Mouse (Mus musculus) left cerebral cortex, adult 9 months (tissue): ENCODE data around the gene Mpg.
"Not testable (repeated sequence)": the region's sequence is repeated elsewhere in the genome, so short reads cannot be mapped to it uniquely, and the experiment has no call there.

ENCODE experiments used
- DNase-seq, 2 experiments: peaks; one replicate each; pipeline ENCODE4 v3.0.0; 2022; ENCODE audit warnings: low spot score in 2 of 2

Mpg gene

DNA sequence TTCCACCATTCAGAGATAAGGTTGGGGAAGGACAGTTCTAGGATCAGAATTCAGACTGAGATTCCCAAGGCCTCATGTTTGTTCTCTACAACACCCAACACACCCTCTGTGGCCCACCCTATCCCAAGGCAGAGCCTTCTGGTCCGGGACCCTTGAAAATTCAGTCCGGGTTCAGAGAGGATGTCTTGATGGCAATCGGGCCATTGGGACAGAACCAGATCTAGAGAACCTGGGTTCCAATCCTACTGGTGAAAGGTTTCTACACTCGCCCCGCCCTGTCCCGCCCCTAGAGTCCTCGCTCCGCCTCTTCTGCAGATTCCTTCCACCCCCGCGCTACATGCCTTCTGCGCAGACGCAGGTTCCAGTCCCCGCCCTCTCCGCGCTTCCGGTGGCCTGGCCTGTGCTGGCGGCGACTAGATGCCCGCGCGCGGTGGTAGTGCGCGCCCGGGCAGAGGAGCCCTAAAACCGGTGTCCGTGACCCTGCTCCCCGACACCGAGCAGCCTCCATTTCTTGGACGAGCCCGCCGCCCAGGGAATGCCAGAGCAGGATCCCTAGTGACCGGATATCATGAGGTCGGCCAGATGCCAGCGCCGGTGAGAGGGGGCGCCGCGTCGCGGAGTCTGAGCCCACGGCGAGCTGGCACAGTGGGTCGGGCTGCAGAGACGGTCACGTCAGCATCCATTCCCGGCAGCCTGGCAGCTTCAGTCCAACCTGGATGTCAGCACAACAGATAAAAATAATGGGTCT is at the start of gene Mpg:
Gene Mpg (plus strand): TSS at position 382 of the 748 bp plus-strand sequence.
- peak in 1 of 2 experiments; percentile 88 for DNase-seq

DNA sequence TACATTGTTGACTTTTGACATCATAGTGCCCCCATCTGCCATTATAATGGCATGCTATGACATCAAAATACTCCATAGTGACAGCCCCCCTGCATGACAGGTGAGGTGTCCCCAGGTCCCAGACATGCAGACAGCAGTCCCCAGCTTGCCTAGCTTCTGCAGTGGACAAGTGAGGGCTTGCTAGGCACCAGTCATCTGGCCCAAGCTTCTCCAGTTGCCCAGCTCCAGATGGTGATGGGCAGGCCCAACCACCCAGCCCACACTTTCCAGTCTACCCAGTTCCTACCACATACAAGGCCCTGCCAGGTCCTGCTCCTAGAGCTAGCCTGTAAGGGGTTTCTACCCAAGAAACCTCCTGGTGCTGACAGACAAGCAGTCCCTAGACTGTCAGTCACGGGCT is 47.8 kb upstream of the Mpg start:
- DNase-seq: no peak

DNA sequence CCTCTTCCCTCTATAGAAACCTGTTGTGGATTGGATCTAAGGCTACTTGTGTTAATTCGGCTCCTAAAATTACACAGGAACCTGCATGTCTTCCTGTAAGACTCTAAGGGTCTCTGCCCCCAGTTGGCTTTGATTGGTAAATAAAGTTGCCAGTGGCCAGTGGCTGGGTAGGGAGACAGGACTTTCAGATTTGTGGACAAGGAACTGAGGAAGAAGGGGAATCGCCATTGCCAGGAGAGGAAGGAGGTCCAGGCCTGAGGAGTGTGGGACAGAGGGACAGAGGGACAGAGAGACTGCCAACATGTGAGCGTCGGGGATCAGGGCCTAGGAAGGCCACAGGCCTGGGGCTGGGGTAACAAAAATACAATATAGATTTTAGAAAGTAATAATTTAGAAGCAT is 45.1 kb upstream of the Mpg start:
- no peak for DNase-seq

DNA sequence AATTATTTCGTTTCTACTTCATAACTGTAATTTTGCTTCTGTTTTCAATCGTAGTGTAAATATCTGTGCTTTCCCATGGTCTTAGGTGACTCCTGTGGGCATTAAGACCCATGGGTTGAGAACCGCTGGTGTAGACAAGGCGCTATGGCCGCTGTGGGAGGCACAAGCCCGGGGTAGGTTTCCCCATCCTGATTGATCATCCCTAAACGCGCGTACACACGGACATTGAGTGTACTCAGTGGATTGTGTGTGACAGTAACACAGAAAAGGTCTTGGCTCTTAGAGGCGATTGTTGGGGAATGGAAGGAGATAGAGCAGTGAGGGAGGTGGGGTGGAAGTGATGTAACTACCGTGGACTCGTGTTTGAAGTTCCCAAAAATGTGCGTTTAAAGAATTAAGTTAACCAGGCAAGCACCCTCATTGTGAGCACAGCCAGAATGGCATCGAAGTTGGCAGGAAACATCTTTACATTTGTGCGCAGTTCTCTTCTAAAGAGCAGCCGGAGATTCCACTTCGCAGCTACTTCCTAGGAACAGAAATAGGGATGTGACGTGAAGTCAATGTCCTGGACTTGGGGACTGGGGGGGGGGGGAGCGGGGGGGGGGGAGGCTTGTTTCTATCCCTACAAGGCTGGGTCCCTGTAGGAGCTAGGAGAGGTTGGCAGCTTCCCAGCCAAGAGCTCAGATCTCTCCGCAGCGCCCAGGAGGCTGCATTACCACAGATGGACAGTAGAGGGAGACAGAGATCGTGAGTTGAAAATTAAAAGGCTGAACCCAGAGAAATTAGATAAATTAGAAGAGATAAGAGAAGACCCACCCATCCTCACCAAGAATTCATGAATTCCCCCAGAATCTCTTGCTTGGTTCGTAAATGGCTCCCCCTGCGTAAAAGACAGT is 44.1 kb upstream of the Mpg start:
- DNase-seq: peak; percentile 36 to 92

DNA sequence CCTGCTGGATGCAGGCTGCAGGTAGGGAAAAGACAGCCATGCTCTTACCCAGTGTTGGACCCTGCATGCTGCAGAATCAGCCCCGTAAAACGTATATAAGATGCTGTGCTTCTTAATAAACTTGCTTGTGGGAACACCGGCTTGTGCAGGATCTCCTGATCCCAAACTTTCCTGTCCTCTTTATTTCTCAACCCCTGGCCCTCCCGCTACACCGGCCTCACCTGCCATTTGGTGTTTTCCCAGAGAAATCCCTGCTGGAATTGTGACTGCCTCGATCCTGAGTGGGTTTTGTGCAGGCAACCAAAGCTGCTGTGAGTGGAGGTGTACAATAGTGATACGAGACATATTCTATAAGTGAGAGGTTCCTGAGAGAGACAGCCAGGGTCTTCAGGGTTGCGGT is 41.8 kb upstream of the Mpg start:
- DNase-seq: no peak

DNA sequence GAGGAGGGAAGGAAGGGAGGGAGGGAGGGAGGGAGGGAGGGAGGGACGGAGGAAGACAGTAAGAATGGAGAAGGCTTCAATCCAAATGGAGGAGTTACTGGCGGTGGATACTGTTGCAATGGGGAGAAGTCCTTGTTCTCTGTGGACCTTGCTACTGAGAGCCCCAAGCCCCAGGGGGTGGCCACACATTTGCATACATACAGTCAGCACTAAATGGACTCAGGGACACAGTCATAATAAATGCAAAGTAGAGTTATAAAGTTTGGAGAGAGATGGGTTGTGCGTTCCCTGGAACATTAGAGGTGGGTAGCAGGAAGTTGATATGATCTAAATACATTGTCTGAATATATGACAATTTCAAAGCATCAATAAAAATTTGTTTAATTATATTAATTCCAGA is 40.3 kb upstream of the Mpg start:
- no peak for DNase-seq

DNA sequence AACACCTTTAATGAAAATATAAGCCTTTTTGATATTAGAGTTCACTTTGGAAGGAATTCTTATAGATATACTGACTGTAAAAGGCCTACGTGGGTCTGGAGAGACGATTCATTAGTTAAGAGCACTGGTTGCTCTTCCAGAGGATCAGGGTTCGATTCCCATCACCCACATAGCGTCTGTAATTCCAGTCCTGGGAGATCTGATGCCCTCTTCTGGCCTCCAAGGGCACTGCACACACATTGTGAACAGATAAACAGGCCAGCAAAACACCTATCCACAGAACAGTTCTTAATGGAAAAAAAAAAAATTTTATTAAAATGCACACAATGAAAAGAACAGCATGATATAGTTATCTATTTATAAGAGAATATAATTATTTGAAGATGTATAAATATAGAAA is 39.0 kb upstream of the Mpg start:
- DNase-seq: no peak

DNA sequence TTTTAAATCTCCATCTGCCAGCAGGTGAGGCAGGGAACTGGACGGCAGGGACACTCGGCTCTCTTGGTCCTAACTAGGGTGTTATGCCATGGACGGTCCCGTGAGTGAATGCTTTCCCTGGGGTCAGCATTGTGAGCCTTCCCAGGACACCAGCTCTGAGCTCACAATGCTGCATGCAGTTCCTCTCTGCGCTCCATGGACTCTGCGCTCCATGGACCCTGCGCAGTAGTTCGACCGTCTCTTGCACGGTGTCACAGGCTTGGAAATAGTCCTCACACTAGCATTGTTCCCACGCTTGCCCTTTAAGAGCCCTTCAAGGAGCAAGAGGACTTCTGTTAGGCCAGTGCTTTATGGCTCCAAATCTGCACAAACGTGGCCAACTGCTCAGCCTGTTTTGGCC is 37.4 kb upstream of the Mpg start:
- DNase-seq: no peak

DNA sequence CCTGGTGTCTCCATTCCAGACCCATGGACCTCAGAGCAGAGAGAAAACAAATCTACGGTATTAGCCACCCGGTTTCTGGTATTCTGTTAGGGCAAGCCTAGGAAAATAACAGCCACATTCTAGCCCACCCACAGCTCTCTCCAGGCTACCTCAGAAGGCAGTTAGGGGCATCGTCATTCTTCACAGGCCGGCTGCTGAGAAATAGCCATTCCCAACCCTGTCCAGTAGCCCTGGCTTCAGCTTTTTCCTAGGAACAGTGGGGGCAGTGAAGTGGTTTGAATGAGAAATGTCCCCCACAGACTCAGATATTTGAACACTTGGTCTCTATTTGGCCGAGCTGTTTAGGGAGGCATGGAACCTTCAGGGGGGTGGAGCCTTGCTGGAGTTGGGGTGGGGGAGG is 36.9 kb upstream of the Mpg start:
- no peak for DNase-seq

DNA sequence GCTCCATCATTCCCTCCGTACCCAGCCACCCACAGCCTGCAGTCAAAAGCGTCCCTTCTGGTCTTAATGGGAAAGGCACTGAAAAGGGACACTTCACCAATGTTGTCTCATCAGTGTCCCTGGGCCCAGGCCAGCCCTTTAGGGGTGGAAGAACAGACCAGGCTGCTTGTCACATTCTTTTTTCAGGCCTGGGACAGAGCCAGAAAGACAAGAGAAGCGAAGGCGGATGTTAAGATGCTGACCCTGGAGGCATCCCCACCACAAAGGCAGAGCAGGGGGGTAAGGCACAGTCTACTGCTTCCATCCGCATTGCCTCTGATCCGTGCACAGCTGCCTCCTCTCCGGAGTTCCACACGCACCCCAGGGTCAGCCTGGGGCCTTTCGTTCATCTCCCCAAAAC is 36.2 kb upstream of the Mpg start:
- no peak for DNase-seq

DNA sequence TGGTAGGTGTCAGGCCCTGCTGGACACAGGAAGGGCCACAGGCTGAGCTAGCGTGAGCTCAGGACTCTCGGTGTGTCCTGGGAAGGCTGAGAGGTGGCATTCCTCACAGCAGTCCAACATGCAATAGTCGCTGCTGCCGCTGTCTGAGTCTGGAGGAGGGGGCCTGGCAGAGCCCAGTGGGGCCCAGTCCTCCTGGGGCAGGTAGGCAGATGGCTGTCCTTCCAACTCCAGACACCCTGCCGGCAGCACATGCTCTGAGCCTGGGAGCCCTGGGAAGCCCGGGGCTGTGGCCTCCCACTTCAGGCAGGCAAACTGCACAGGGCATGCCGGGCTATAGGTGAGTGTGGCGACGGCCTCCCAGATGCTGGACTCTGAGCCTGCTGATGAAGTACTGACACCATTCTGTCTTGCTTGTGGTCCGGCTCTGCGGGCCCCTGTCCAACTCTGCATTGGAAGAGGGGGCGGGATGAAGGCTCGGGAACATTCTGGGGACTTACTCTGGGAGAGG is 35.6 kb upstream of the Mpg start:
- DNase-seq: no peak

DNA sequence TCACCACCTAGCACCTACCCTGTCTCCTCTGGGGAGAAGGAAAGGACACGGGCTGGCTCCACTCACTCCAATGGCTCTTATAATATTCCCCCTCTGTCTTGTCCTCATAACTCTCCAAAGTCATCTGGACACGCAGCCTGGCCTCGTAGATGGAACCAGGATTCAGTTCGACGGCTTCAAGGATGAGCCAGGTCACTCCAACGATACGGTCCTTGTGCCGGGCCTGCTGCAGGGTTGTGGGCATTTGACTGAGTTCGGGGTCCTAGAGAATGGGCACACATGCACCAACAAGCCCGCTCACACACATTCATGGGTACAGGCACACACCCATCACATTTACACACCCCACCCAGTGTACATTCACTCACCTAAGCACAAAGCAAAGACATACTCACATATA is 33.1 kb upstream of the Mpg start:
- DNase-seq: no peak

DNA sequence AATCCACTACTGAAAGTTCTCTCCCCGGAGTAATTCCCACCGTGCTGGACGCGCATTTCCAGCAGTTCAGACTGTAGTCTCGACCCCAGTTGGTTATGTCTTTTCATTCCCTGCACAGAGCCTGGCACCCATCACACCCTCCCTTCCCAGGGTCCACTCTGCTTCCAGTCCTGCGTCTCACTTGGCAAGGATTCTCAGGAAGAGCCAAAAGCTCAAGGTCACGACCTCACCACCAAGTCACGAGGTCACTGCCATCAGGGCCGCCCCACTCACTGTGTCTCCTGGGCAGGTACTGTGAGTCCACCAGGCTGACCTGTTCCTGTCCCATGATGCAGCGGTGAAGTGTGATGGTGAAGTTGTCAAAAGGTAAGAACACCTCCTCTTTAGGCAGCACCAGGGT is 32.2 kb upstream of the Mpg start:
- DNase-seq: no peak

DNA sequence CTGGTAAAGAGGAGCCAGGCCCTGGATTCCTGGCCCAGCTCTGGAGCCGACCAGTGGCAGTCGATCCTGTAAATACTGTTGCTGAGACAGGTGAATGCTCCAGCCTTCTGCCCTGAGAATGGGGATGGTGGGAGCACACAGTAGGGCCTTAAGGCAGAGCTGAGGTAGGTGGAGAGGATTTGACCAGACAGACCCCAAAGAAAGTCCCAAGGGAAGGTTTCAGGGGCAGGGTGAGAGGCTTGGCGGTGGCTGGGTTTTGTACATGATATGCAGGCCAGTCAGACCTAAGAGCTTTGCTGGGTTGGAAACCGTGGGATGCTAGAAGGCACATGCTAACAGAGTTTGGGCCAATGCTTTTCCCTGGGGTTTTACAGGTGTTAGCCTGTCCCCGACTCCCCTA is 31.7 kb upstream of the Mpg start:
- DNase-seq: no peak

DNA sequence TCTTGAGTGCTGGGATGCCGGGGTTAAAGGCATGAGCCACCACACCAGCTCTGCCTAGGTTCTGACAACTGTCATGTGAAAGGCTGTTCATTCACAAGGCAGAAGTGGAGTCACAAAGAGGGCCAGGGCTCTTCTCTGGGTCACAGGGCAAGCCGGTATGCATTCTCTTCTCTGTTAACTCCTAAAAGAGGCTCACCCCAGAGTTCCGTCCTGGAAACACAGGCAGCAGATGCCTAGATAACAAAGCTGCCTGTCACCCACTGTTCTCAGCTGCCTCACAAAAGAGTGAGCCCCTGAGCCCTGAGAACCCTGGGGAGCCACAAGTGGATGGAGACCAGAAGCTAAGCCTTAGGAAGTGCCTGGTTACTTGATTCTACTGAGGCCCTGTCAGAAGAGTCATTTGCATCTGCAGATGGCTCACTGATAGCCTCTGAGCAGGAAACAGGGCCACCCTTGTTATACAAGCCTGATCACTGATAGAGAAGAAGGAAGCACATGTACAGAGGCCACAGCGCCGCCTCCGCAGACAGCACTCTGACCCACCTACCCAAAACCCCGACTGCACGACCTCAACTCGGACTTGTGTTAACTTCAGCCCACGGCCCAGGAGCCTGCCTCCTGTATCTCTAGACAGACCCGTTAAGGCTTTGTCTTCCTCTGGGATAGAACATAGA is 30.3 kb upstream of the Mpg start:
- DNase-seq: no peak

DNA sequence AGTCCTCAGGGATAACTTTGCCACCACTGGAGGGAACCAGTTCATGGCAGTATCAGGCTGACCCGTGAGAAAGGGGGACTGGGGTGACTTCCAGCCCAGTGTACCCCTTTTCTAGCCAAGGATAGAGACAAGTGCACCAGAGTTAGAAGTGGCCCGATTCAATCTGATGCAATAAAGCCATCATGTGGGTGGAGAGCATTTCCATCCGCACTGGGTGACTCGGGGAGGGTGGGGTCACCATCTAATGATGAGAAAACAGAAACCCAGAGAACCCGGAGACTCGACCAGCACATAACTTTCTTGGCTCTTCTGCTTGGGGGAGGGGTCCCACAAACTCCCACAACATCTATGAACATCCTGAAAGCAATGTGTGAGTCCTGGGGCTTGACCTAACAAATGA is 29.6 kb upstream of the Mpg start:
- DNase-seq: no peak

DNA sequence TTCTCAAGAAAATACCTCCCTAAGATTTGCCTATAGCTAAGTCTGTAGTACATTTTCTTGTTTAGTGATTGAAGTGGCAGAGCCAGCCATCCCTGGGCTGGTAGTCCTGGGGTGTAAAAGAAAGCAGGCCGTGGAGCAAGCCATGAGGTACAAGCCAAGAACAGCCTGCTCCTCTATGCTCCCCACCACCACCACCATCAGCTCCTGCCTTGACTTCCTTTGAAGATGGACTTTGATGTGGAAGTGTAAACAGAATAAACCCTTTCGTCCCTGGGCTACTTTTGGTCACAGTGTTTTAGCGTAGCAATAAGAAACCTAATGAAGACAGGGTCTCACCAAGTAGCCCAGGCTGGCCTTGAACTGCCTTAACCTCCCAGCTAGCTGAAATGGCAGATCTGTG is 28.5 kb upstream of the Mpg start:
- DNase-seq: no peak

DNA sequence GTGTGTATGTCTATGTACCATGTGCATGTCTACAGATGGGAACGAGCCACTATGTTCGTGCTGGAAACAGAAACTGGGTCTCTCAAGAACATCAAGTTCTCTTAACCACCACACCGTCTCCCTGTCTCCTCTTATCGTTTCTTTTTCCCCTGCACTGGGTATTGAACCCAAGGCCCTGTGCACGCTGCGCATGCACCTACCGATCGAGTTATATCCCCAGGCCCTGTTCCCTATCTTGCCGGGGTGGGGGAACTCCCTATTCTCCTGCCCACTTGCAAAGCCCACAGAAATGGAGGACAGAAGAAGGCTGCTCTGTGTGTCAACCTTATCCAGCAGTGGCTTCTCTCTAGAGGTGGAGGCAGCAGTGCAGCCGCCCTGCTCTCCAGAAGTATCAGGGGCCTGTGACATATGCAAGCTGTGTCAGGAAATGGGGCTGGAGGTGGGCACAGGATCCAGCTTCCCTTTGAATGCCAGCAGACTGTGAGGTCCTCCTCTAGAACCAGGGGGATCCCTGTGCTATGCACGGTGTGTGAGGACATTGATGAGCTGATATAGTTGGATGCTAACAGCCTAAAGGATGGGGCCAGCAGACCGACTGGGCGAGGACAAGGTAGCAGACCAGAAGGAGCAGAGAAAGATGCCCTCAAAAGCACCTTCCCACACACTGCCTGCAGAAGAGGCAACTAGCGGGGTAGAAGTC is 27.9 kb upstream of the Mpg start:
- no peak for DNase-seq

DNA sequence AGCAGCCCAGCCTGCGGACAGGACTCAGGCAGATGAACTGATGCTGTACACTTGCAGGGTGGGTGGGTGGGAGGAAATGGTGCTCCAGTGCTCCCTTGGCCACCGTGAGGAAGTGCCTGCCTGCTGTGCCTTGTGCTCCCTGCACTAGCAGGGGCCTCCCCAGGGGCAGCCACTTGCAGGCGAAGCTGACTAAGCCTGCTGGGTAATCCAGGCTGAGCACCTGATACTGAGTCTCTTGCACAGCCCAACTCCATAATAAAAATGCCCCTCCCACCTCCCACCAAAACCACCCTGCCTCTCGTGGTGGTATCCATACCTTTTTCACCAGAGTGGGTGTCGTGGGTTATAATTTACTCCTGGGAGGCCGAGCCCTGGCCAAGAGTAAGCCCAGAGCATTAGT is 27.1 kb upstream of the Mpg start:
- no peak for DNase-seq

DNA sequence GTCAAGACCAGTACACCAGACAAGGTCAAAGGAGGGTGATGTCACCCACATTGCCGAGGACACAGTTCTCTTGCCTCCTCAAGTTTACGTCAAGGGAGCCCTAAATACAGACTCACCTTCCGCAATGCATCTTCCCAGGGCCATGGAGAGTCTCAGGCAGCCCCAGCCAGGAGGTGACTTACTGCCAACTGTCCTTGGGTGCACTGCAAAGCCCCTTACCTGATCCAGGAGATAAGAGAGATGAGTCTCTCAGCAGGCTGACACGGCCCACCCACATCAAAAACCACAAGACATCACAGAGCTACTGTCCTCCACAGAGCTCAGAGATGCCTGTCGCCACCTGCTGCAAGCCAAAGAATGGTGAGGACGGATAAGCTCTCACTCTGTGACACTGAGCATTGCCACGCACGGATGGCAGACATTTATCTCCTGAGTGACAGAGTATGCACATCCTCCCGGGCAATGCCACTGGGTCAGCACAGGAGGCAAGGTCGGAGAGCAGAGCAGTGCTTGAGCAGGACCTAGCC is 26.2 kb upstream of the Mpg start, which contains the start of gene Il9r:
Gene Il9r (minus strand): TSS at position 205 of the 527 bp plus-strand sequence.
- DNase-seq: no peak

DNA sequence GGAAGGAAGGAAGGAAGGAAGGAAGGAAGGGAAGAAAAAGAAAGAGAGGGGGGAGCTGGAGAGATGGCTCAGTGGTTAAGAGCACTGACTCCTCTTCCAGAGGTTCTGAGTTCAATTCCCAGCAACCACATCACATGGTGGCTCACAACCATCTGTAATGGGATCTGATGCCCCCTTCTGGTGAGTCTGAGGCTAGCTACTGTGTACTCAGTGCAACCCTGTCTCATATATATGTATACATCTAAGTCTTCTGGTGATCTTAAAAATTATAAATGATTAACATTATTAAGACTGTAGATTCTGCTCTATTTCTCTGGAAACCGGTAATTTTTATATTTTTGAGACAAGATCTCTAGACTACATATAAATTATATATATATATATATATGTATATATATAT is 25.3 kb upstream of the Mpg start:
- DNase-seq: not testable (repeated sequence)
